43 mouse cellular contexts compared by ENCODE assay signal in the genomic region with DNA sequence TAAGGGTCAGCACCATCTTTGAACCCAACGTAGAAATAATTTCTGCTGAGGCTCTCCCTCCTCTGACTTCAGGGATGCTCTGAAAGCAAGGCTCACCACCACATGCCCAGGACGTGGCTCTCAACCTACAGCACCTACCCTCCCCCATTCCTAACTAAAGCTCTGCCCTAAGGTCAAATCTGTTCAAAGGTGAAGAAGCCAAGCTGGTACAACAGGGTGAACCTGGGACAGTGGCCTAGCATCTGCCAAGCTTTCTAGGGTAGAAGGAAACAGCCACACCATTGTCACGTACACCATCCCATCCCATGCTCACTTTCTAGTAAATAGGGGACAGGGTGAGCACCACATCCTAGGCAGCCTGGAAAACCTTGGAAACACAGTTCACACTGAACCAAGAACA. TPM values are rescaled to one million over a fixed set of nuclear protein-coding genes. Genes with fewer than 3 reads are reported as not detected.
"Had no signal": no experiment of that assay in that cellular context is flagged by ENCODE, and none has a peak within 500 bp of the region (broad histone marks: within the 10 kb centered on the region; RNA-seq: fewer than 3 reads in every experiment).

No protein-coding gene starts in this region.

- H3K9me3 ChIP-seq: heart, embryonic 10.5 days; heart, embryonic 12.5 days; heart, embryonic 13.5 days; heart, embryonic 15.5 days; hindbrain, embryonic 10.5 days; hindbrain, embryonic 12.5 days; hindbrain, embryonic 13.5 days; hindbrain, embryonic 15.5 days; intestine, embryonic 15.5 days; kidney, embryonic 15.5 days had no signal

- H3K27ac ChIP-seq: heart, embryonic 10.5 days; heart, embryonic 13.5 days; heart, embryonic 15.5 days; hindbrain, embryonic 10.5 days; hindbrain, embryonic 12.5 days; hindbrain, embryonic 13.5 days; hindbrain, embryonic 14.5 days; hindbrain, embryonic 15.5 days; hindbrain, postnatal 0 days; intestine, embryonic 15.5 days; kidney, embryonic 15.5 days; kidney, postnatal 0 days; layer of hippocampus, adult 2 months had no signal

- H3K9ac ChIP-seq: heart, embryonic 12.5 days; heart, embryonic 13.5 days; heart, embryonic 15.5 days; hindbrain, embryonic 12.5 days; hindbrain, embryonic 13.5 days; hindbrain, embryonic 14.5 days; hindbrain, embryonic 15.5 days; intestine, embryonic 15.5 days; kidney, embryonic 15.5 days had no signal

- DNase-seq: heart, postnatal 10 days; heart, postnatal 14 days; heart, postnatal 36 days; heart, postnatal 4 days; kidney, adult 11 months; kidney, adult 18-20 months; kidney, adult 2 months; kidney, adult 8-10 months; kidney, adult 9 months; kidney, postnatal 10 days; kidney, postnatal 14 days; kidney, postnatal 25 days; kidney, postnatal 36 days; kidney, postnatal 4 days; layer of hippocampus, adult 9-11 months; layer of hippocampus, postnatal 36 days had no signal

- ATAC-seq: hindbrain, embryonic 16.5 days; hindbrain, postnatal 0 days; inflammation-experienced regulatory T-cells, adult 6 months; intestine, embryonic 15.5 days; intestine, embryonic 16.5 days; intestine, postnatal 0 days had no signal

- H3K27me3 ChIP-seq: heart, embryonic 12.5 days; heart, embryonic 13.5 days; heart, embryonic 15.5 days; hindbrain, embryonic 12.5 days; hindbrain, embryonic 13.5 days; hindbrain, embryonic 15.5 days; intestine, embryonic 15.5 days; kidney, embryonic 15.5 days had no signal

- H3K4me3 ChIP-seq: heart, embryonic 10.5 days; heart, embryonic 12.5 days; heart, embryonic 13.5 days; heart, embryonic 15.5 days; hindbrain, embryonic 10.5 days; hindbrain, embryonic 12.5 days; hindbrain, embryonic 13.5 days; hindbrain, embryonic 15.5 days; intestine, embryonic 15.5 days; kidney, embryonic 15.5 days; layer of hippocampus, adult 2 months had no signal

- H3K4me2 ChIP-seq: heart, embryonic 11.5 days; heart, embryonic 12.5 days; heart, embryonic 13.5 days; heart, embryonic 15.5 days; hindbrain, embryonic 12.5 days; hindbrain, embryonic 13.5 days; hindbrain, embryonic 14.5 days; hindbrain, embryonic 15.5 days; intestine, embryonic 15.5 days; kidney, embryonic 15.5 days had no signal

- H3K4me1 ChIP-seq: hindbrain, embryonic 15.5 days; intestine, embryonic 15.5 days had no signal

RNA-seq across cellular contexts. Expression of a gene that starts 35.2 kb away (rescaled TPM):
- total RNA-seq: hematopoietic stem cell, adult 5-6 weeks; hindbrain, postnatal 0 days had no signal
- polyA plus RNA-seq: heart, embryonic 10.5 days; heart, embryonic 11.5 days; heart, embryonic 12.5 days; heart, embryonic 13.5 days; heart, embryonic 14.5 days; heart, embryonic 15.5 days; heart, embryonic 16.5 days; heart, postnatal 0 days; hindbrain, embryonic 10.5 days; hindbrain, embryonic 11.5 days; hindbrain, embryonic 12.5 days; hindbrain, embryonic 13.5 days; hindbrain, embryonic 14.5 days; hindbrain, embryonic 15.5 days; hindbrain, embryonic 16.5 days; hindbrain, postnatal 0 days; intestine, embryonic 15.5 days; intestine, embryonic 16.5 days; intestine, postnatal 0 days; kidney, adult 2 months; kidney, embryonic 14.5 days; kidney, embryonic 15.5 days; kidney, embryonic 16.5 days; kidney, postnatal 0 days; large intestine, adult 2 months had no signal
